Comparison of ENCODE assay signal across 11 mouse cellular contexts in genomic region chr13:84343691-84344495, GRCm38 (mm10).
A peak's percentile ranks its signal among the peaks of the same experiment; 100 is the strongest.
DNase-seq lines count a peak whose midpoint lies in the region; ATAC-seq and TF ChIP-seq lines count a peak whose summit lies in the region.
"Had no signal": no experiment of that assay in that cellular context is flagged by ENCODE, and none has a peak within 500 bp of the region (broad histone marks: within the 10 kb centered on the region; RNA-seq: fewer than 3 reads in every experiment).

No protein-coding gene starts in this region.

- peak overlapping the region; percentile 99 for H3K27ac ChIP-seq in forebrain, postnatal 0 days (ENCODE audit: low read depth, low read length)
- H3K27ac ChIP-seq in midbrain, embryonic 14.5 days (replicated peaks; ENCODE audit: low read depth, low read length), result peak overlapping the region; percentile 99
- H3K27ac ChIP-seq: stomach, embryonic 15.5 days had no signal

- no peak for ATAC-seq in forebrain, postnatal 0 days
- ATAC-seq in midbrain, embryonic 14.5 days (ENCODE audit: low FRiP score, low TSS enrichment), result no peak

- WGBS in forebrain, postnatal 0 days, result 11% methylated on average over 13 of the region's 13 CpGs
- WGBS in midbrain, embryonic 14.5 days, result 16% methylated on average over 13 of the region's 13 CpGs

- H3K4me3 ChIP-seq in forebrain, postnatal 0 days (ENCODE audit: low read depth, low read length), result no peak overlapping the region
- no peak overlapping the region for H3K4me3 ChIP-seq in midbrain, embryonic 14.5 days (replicated peaks; ENCODE audit: low read depth, low read length)
- H3K4me3 ChIP-seq: stomach, embryonic 15.5 days had no signal

- H3K9ac ChIP-seq in forebrain, postnatal 0 days, result peak overlapping the region; percentile 95
- peak overlapping the region; percentile 78 for H3K9ac ChIP-seq in midbrain, embryonic 14.5 days (replicated peaks; ENCODE audit: low read length)
- H3K9ac ChIP-seq: stomach, embryonic 15.5 days had no signal

- TF ChIP-seq CTCF in forebrain, postnatal 0 days (IDR thresholded peaks at IDR 0.05; ENCODE audit: low read depth), result no peak

- peak; percentile 22 for DNase-seq in embryo, embryonic 9.5 days (ENCODE audit: extremely low spot score)
- DNase-seq in embryo, embryonic 10 days (ENCODE audit: low spot score), result no peak
- peak; percentile 21 for DNase-seq in cerebellum, adult 9-10 months
- peak; percentile 62 for DNase-seq in forebrain, postnatal 0 days
- peak; percentile 12 for DNase-seq in midbrain, embryonic 14.5 days
- no peak for DNase-seq in lung, postnatal 4 days
- DNase-seq in thymus, adult 18-20 months, result no peak
- no peak for DNase-seq in urinary bladder, postnatal 36 days (ENCODE audit: low spot score in 2 of 2)
- DNase-seq: adrenal gland, postnatal 25 days; heart, postnatal 10 days had no signal

- H3K9me3 ChIP-seq in forebrain, postnatal 0 days (ENCODE audit: low read length), result no peaks in the 10 kb centered on the region
- no peaks in the 10 kb centered on the region for H3K9me3 ChIP-seq in midbrain, embryonic 14.5 days (ENCODE audit: control insufficient read depth, low read length)
- H3K9me3 ChIP-seq: stomach, embryonic 15.5 days had no signal

- peaks cover 8% of the 10 kb centered on the region for H3K4me1 ChIP-seq in forebrain, postnatal 0 days (ENCODE audit: insufficient read depth)
- peaks cover 27% of the 10 kb centered on the region for H3K4me1 ChIP-seq in midbrain, embryonic 14.5 days (ENCODE audit: control insufficient read depth, insufficient read depth, low read length)

- no peaks in the 10 kb centered on the region for H3K27me3 ChIP-seq in forebrain, postnatal 0 days (ENCODE audit: insufficient read depth, low read length)
- 0 out of 2 replicates have a peak, but pooled peaks cover 3% of the 10 kb centered on the region for H3K27me3 ChIP-seq in midbrain, embryonic 14.5 days (ENCODE audit: control insufficient read depth, insufficient read depth, low read length)

- no peaks in the 10 kb centered on the region for H3K36me3 ChIP-seq in forebrain, postnatal 0 days (ENCODE audit: insufficient read depth)
- H3K36me3 ChIP-seq in midbrain, embryonic 14.5 days (ENCODE audit: control insufficient read depth, insufficient read depth, low read length), result no peaks in the 10 kb centered on the region
- H3K36me3 ChIP-seq: stomach, embryonic 15.5 days had no signal

- peak overlapping the region; percentile 70 for H3K4me2 ChIP-seq in forebrain, postnatal 0 days (ENCODE audit: low read depth)
- H3K4me2 ChIP-seq in midbrain, embryonic 14.5 days (ENCODE audit: low read length), result peak overlapping the region; percentile 92
- H3K4me2 ChIP-seq: stomach, embryonic 15.5 days had no signal

Comparison
In these comparisons a context has a peak if more than half of its experiments do, and no peak if none do; other contexts are left out.
1. DNase-seq: peak in embryo, embryonic 9.5 days (single experiment), cerebellum, adult 9-10 months (single experiment), forebrain, postnatal 0 days (single experiment) and midbrain, embryonic 14.5 days (single experiment); none in embryo, embryonic 10 days (single experiment), lung, postnatal 4 days (0 of 2), thymus, adult 18-20 months (0 of 2) and urinary bladder, postnatal 36 days (0 of 2).